Mouse (Mus musculus): ENCODE results near the gene Baz2b. TPM values are rescaled to one million over a fixed set of nuclear protein-coding genes. Genes with fewer than 3 reads are reported as not detected.
"Not testable (repeated sequence)": the region's sequence is repeated elsewhere in the genome, so short reads cannot be mapped to it uniquely, and the experiment has no call there.

Gene Baz2b
- total and polyA plus RNA-seq, 2 experiments from 2014 or later: 72.3 to 89.3 TPM

DNA sequence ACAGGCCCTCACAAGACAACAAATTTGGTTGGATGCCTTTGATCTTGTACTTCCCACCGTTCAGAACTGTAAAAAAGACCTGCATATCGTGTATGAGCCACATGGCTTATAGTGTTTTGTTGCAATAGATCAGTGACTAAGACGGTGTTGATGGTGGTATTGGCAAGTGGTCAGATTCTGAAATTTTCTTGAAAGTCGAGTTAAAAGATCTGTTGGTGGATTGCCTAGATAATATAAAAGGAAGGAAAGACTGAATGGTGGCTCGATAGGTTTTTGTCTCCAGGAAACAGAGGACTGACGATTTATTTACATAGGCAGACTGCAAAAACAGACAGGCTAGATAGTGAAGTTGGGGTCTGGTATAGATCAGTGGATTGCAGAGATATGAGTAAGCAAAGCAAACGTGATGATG lies 70.9 kb downstream of the Baz2b start:
- H3K4me3 ChIP-seq (ENCODE audit: low read depth, low read length): no peak overlapping the region
- ATAC-seq (ENCODE audit: low FRiP score): no peak
- DNase-seq (ENCODE audit: low spot score): no peak
- H3K27ac ChIP-seq (ENCODE audit: low read depth, low read length): no peak overlapping the region
- WGBS: 68% methylated on average over 7 of the region's 7 CpGs
- H3K4me1 ChIP-seq (ENCODE audit: insufficient read depth, low read length): no peaks in the 10 kb centered on the region
- H3K36me3 ChIP-seq (ENCODE audit: insufficient read depth, low read length): no peaks in the 10 kb centered on the region
- H3K4me2 ChIP-seq (ENCODE audit: low read depth, low read length, poor library complexity, severe bottlenecking): no peak overlapping the region
- no peak overlapping the region for H3K9ac ChIP-seq (replicated peaks; ENCODE audit: low read length, poor library complexity, severe bottlenecking)
- no peak for TF ChIP-seq CTCF (IDR thresholded peaks at IDR 0.05)
- no peaks in the 10 kb centered on the region for H3K9me3 ChIP-seq (ENCODE audit: low read length)
- no peaks in the 10 kb centered on the region for H3K27me3 ChIP-seq (ENCODE audit: insufficient read depth, low read length)

DNA sequence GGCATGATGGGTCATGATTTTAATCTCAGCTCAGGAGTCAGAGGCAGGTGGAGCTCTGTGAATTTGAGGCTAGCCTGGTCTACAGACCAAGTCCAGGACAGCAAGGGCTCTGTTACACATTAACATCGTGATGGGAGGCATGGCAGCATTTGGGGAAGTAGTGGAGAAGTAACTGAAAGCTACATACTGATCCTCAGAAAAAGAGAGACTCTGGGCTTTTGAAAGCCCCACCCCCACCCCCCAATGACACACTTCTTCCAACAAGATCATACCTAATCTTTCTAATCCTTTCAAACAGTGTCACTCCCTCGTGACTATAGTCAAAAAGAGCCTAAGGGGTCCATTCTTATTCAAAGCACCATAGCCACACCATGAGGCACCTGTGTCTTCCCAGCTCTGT lies 73.8 kb downstream of the Baz2b start:
- DNase-seq (ENCODE audit: low spot score) (no peak), ATAC-seq (ENCODE audit: low FRiP score) (no peak)
- Histone ChIP-seq H3K4me1 (ENCODE audit: insufficient read depth, low read length) (no peaks in the 10 kb centered on the region), H3K4me3 (ENCODE audit: low read depth, low read length) (no peak overlapping the region), H3K36me3 (ENCODE audit: insufficient read depth, low read length) (no peaks in the 10 kb centered on the region), H3K9me3 (ENCODE audit: low read length) (no peaks in the 10 kb centered on the region), H3K9ac (replicated peaks; ENCODE audit: low read length, poor library complexity, severe bottlenecking) (no peak overlapping the region), H3K4me2 (ENCODE audit: low read depth, low read length, poor library complexity, severe bottlenecking) (no peak overlapping the region), H3K27ac (ENCODE audit: low read depth, low read length) (no peak overlapping the region), H3K27me3 (ENCODE audit: insufficient read depth, low read length) (no peaks in the 10 kb centered on the region)
- TF ChIP-seq CTCF (IDR thresholded peaks at IDR 0.05): no peak
- WGBS: 55% methylated on average over 2 of the region's 2 CpGs

DNA sequence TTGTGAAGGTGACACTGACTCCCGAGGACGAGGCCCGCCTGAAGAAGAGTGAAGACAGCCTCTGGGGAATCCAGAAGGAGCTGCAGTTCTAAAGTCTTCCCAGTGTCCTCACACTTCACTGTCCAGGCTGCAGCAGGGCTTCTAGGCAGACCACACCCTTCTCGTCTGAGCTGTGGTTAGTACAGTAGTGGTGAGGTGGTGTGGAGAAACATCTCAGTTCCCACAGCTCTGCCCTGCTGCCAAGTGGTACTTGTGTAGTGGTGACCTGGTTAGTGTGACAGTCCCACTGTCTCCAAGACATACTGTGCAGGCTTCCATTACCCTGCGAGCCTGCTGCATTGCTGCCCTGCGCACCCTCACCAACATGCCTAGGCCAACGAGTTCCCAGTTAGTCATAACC lies 74.7 kb downstream of the Baz2b start:
- not testable (repeated sequence) for H3K4me3 ChIP-seq (ENCODE audit: low read depth, low read length); H3K36me3 ChIP-seq (ENCODE audit: insufficient read depth, low read length); H3K27me3 ChIP-seq (ENCODE audit: insufficient read depth, low read length); H3K9ac ChIP-seq (replicated peaks; ENCODE audit: low read length, poor library complexity, severe bottlenecking); ATAC-seq (ENCODE audit: low FRiP score); H3K4me1 ChIP-seq (ENCODE audit: insufficient read depth, low read length); H3K9me3 ChIP-seq (ENCODE audit: low read length); DNase-seq (ENCODE audit: low spot score); H3K27ac ChIP-seq (ENCODE audit: low read depth, low read length); H3K4me2 ChIP-seq (ENCODE audit: low read depth, low read length, poor library complexity, severe bottlenecking)
- 96% methylated on average over 7 of the region's 7 CpGs for WGBS

DNA sequence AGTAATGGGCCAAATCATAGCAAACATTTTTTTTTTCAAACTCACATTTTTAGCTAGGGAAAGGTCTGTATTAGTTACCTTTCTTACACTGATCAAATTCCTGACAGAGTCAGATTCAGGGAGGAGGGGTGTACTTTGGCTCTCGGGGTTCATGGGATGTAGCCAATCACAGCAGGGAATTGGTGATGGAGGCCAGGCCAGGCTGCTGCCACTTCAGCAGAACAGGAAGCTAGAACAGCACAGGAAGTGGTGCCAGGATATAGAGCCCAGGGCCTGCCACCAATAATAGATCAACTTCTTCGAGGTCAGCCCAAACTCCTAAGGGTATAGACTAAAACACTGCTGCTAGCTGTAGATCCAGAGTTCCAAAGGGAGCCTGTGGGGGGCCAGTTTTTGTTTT lies 76.6 kb downstream of the Baz2b start:
- Histone ChIP-seq H3K27me3 (ENCODE audit: insufficient read depth, low read length) (no peaks in the 10 kb centered on the region), H3K36me3 (ENCODE audit: insufficient read depth, low read length) (no peaks in the 10 kb centered on the region), H3K9ac (replicated peaks; ENCODE audit: low read length, poor library complexity, severe bottlenecking) (no peak overlapping the region), H3K9me3 (ENCODE audit: low read length) (no peaks in the 10 kb centered on the region), H3K4me1 (ENCODE audit: insufficient read depth, low read length) (no peaks in the 10 kb centered on the region), H3K27ac (ENCODE audit: low read depth, low read length) (no peak overlapping the region), H3K4me3 (ENCODE audit: low read depth, low read length) (no peak overlapping the region), H3K4me2 (ENCODE audit: low read depth, low read length, poor library complexity, severe bottlenecking) (no peak overlapping the region)
- DNase-seq (ENCODE audit: low spot score) (no peak), ATAC-seq (ENCODE audit: low FRiP score) (no peak)
- WGBS: 83% methylated on average over 2 of the region's 2 CpGs
- no peak for TF ChIP-seq CTCF (IDR thresholded peaks at IDR 0.05)

DNA sequence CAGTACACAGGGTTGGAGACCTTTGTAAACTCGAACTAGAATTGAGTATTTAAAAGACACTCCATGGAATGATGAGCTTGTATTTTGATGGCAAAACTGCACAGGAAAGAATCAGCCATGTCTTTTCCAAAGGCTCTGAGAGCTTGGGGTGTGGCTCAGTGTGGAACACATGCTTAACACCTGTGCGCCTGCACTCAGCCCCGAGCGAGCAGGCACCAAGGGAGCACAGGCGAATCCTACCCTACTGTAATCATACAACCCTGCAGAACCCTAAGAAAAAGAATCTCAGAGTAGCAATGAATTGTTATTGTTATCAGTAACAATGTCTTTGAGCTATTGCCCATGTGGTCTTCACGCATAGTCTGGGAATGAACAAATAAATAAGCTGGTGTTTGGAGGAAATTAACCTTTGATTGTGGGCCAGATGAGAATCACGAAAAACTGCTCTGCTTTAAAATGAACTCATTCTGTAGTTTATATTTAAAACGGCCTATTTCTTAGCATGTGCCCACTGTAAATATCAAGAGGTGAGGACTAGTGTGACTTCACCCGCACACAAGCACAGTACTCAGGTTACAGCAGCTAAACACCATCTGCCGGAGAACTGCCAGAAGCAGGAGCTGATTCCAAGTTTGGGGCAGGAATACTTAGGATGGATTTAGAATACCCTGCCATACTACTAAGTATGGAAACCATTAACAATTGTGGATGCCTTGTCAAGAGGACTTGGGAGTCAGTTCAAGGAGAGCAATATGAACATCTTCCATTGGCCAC lies 77.2 kb downstream of the Baz2b start:
- WGBS: 76% methylated on average over 10 of the region's 10 CpGs
- no peak for ATAC-seq (ENCODE audit: low FRiP score)

DNA sequence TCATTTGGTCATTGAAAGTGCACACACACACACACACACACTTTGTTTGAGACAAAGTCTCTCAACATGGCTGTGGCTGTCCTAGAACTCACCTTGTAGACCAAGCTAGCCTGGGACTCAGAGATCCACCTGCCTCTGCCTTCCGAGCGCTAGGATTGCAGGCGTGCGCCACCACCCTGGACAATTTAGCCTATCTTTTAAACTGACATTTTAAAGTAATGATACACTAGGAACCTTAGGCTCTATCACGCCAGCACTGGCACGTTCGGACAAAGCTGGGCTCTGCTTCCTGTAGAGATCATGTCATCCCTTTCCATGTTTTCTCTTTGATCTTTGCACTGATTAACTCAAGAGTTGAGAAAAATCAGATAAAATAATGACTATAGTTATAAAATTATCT lies 81.0 kb downstream of the Baz2b start:
- H3K4me2 ChIP-seq (ENCODE audit: low read depth, low read length, poor library complexity, severe bottlenecking): no peak overlapping the region
- no peak overlapping the region for H3K27ac ChIP-seq (ENCODE audit: low read depth, low read length)
- H3K4me3 ChIP-seq (ENCODE audit: low read depth, low read length): no peak overlapping the region
- WGBS: 93% methylated on average over 7 of the region's 7 CpGs
- no peak overlapping the region for H3K9ac ChIP-seq (replicated peaks; ENCODE audit: low read length, poor library complexity, severe bottlenecking)
- H3K27me3 ChIP-seq (ENCODE audit: insufficient read depth, low read length): no peaks in the 10 kb centered on the region
- no peak for TF ChIP-seq CTCF (IDR thresholded peaks at IDR 0.05)
- no peaks in the 10 kb centered on the region for H3K36me3 ChIP-seq (ENCODE audit: insufficient read depth, low read length)
- H3K9me3 ChIP-seq (ENCODE audit: low read length): no peaks in the 10 kb centered on the region
- ATAC-seq (ENCODE audit: low FRiP score): no peak
- no peak for DNase-seq (ENCODE audit: low spot score)
- H3K4me1 ChIP-seq (ENCODE audit: insufficient read depth, low read length): no peaks in the 10 kb centered on the region

More for the DNA sequence above, 77.2 kb downstream of the Baz2b start:
- H3K4me1 ChIP-seq (ENCODE audit: insufficient read depth, low read length): no peaks in the 10 kb centered on the region
- H3K27ac ChIP-seq (ENCODE audit: low read depth, low read length): no peak overlapping the region
- H3K27me3 ChIP-seq (ENCODE audit: insufficient read depth, low read length): no peaks in the 10 kb centered on the region
- no peak for TF ChIP-seq CTCF (IDR thresholded peaks at IDR 0.05)
- no peak for DNase-seq (ENCODE audit: low spot score)
- no peak overlapping the region for H3K4me3 ChIP-seq (ENCODE audit: low read depth, low read length)
- H3K36me3 ChIP-seq (ENCODE audit: insufficient read depth, low read length): no peaks in the 10 kb centered on the region
- H3K4me2 ChIP-seq (ENCODE audit: low read depth, low read length, poor library complexity, severe bottlenecking): no peak overlapping the region
- H3K9ac ChIP-seq (replicated peaks; ENCODE audit: low read length, poor library complexity, severe bottlenecking): no peak overlapping the region
- no peaks in the 10 kb centered on the region for H3K9me3 ChIP-seq (ENCODE audit: low read length)
